Mouse (Mus musculus) frontal cortex, adult (tissue): ENCODE data around the gene Lrrc8d.

Experiments
- ATAC-seq: cut with Nextera tagmentation; 2 replicates; pipeline ENCODE4 v1.9.2; 2017; ENCODE audit warnings: mild to moderate bottlenecking, moderate library complexity, mixed read lengths; ENCODE audit not compliant: low TSS enrichment

The Lrrc8d gene

GRCm38 (mm10) chr5:105817248-105817976 lies 117.6 kb downstream of the Lrrc8d start:
- no peak for ATAC-seq

GRCm38 (mm10) chr5:105818411-105818810 lies 118.6 kb downstream of the Lrrc8d start:
- no peak for ATAC-seq

GRCm38 (mm10) chr5:105821390-105821789 lies 121.6 kb downstream of the Lrrc8d start:
- ATAC-seq, result peak; percentile 86

GRCm38 (mm10) chr5:105822521-105823498 lies 123.0 kb downstream of the Lrrc8d start:
- peak; percentile 58 for ATAC-seq

GRCm38 (mm10) chr5:105824282-105824681 lies 124.5 kb downstream of the Lrrc8d start:
- ATAC-seq, result no peak

- no peak for ATAC-seq
Measured at GRCm38 (mm10) chr5:105824827-105825226, 125.1 kb downstream of the Lrrc8d start.

- no peak for ATAC-seq
Measured at GRCm38 (mm10) chr5:105826916-105827510, 127.2 kb downstream of the Lrrc8d start.

- no peak for ATAC-seq
Measured at GRCm38 (mm10) chr5:105828050-105828449, 128.3 kb downstream of the Lrrc8d start.

GRCm38 (mm10) chr5:105829008-105829586 lies 129.3 kb downstream of the Lrrc8d start:
- ATAC-seq, result no peak

- peak; percentile 76; the same call in 1 of the 2 replicates for ATAC-seq
Measured at GRCm38 (mm10) chr5:105832140-105832539, 132.4 kb downstream of the Lrrc8d start.

- no peak for ATAC-seq
Measured at GRCm38 (mm10) chr5:105833923-105834322, 134.2 kb downstream of the Lrrc8d start.

GRCm38 (mm10) chr5:105836006-105836405 lies 136.2 kb downstream of the Lrrc8d start:
- no peak for ATAC-seq

GRCm38 (mm10) chr5:105839740-105840310 lies 140.1 kb downstream of the Lrrc8d start:
- no peak for ATAC-seq

GRCm38 (mm10) chr5:105844044-105844753 lies 144.4 kb downstream of the Lrrc8d start:
- ATAC-seq, result no peak

GRCm38 (mm10) chr5:105845041-105845440 lies 145.3 kb downstream of the Lrrc8d start:
- no peak for ATAC-seq

GRCm38 (mm10) chr5:105847726-105848125 lies 148.0 kb downstream of the Lrrc8d start:
- no peak for ATAC-seq

- ATAC-seq, result no peak
Measured at GRCm38 (mm10) chr5:105849222-105849621, 149.5 kb downstream of the Lrrc8d start.

GRCm38 (mm10) chr5:105849643-105850042 lies 149.9 kb downstream of the Lrrc8d start:
- no peak for ATAC-seq

- no peak for ATAC-seq
Measured at GRCm38 (mm10) chr5:105853271-105853670, 153.5 kb downstream of the Lrrc8d start.

GRCm38 (mm10) chr5:105857486-105857885 lies 157.7 kb downstream of the Lrrc8d start:
- ATAC-seq, result no peak
